Mouse (Mus musculus): ENCODE results near the gene Rbm47.

The Rbm47 gene

GRCm38 (mm10) chr5:66124089-66124400 lies 48.9 kb downstream of the Rbm47 start:
- no peak for DNase-seq

GRCm38 (mm10) chr5:66123295-66124088 lies 49.4 kb downstream of the Rbm47 start:
- no peak for DNase-seq

GRCm38 (mm10) chr5:66121255-66121654 lies 51.7 kb downstream of the Rbm47 start:
- DNase-seq, result no peak

GRCm38 (mm10) chr5:66114751-66115150 lies 58.2 kb downstream of the Rbm47 start:
- DNase-seq, result no peak

- no peak for DNase-seq
Measured at GRCm38 (mm10) chr5:66114208-66114607, 58.7 kb downstream of the Rbm47 start.

- peak; percentile 24 for DNase-seq
Measured at GRCm38 (mm10) chr5:66112059-66112458, 60.9 kb downstream of the Rbm47 start.

- DNase-seq, result no peak
Measured at GRCm38 (mm10) chr5:66106372-66106771, 66.5 kb downstream of the Rbm47 start.

GRCm38 (mm10) chr5:66105946-66106345 lies 67.0 kb downstream of the Rbm47 start:
- no peak for DNase-seq

GRCm38 (mm10) chr5:66105366-66105765 lies 67.6 kb downstream of the Rbm47 start:
- DNase-seq, result no peak

GRCm38 (mm10) chr5:66103386-66103785 lies 69.5 kb downstream of the Rbm47 start:
- DNase-seq, result no peak

GRCm38 (mm10) chr5:66102821-66103220 lies 70.1 kb downstream of the Rbm47 start:
- no peak for DNase-seq

GRCm38 (mm10) chr5:66101577-66101976 lies 71.3 kb downstream of the Rbm47 start:
- DNase-seq, result peak; percentile 39

GRCm38 (mm10) chr5:66100322-66100721 lies 72.6 kb downstream of the Rbm47 start:
- no peak for DNase-seq

- no peak for DNase-seq
Measured at GRCm38 (mm10) chr5:66098094-66098871, 74.6 kb downstream of the Rbm47 start.

GRCm38 (mm10) chr5:66096081-66096480 lies 76.8 kb downstream of the Rbm47 start:
- DNase-seq, result no peak

- DNase-seq, result no peak
Measured at GRCm38 (mm10) chr5:66095166-66095565, 77.8 kb downstream of the Rbm47 start.

GRCm38 (mm10) chr5:66090037-66090436 lies 82.9 kb downstream of the Rbm47 start:
- DNase-seq, result no peak

- DNase-seq, result no peak
Measured at GRCm38 (mm10) chr5:66089600-66089999, 83.3 kb downstream of the Rbm47 start.

- DNase-seq, result no peak
Measured at GRCm38 (mm10) chr5:66088902-66089295, 84.0 kb downstream of the Rbm47 start.

- no peak for DNase-seq
Measured at GRCm38 (mm10) chr5:66088247-66088901, 84.5 kb downstream of the Rbm47 start.

- no peak for DNase-seq
Measured at GRCm38 (mm10) chr5:66086952-66087351, 86.0 kb downstream of the Rbm47 start.

GRCm38 (mm10) chr5:66086304-66086703 lies 86.6 kb downstream of the Rbm47 start:
- DNase-seq, result no peak

GRCm38 (mm10) chr5:66085478-66085877 lies 87.4 kb downstream of the Rbm47 start:
- DNase-seq, result peak; percentile 52

GRCm38 (mm10) chr5:66084541-66084940 lies 88.4 kb downstream of the Rbm47 start:
- no peak for DNase-seq

All from thymus, postnatal 4 days (tissue).